Mouse (Mus musculus): Measurements from ENCODE around the gene Ccer2. TPM values are rescaled to one million over a fixed set of nuclear protein-coding genes. Genes with fewer than 3 reads are reported as not detected.
A peak's percentile ranks its signal among the peaks of the same experiment; 100 is the strongest.

The Ccer2 gene
- total RNA-seq, 2 experiments from 2014 or later: not detected

DNA sequence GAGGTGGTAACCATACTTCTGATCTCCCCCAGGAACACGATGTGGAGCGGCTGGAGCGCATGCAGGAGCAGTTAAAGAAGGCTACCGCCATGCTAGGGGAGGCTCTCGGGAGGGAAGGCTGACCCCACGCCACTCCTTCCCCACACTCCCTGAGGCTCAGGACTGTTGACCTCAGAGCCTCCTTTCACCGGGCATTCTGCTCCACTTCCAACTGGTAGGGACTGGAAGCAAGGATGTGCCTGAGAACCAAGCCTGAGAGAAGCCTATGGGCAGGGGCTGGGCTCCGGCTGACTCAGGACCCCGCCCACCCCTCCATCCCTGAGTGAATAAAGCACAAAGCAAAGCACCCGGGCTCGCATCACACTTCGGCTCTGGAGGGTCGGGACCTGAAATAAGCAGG, 2.6 kb downstream of the Ccer2 start:
- DNase-seq: no peak

- DNase-seq: no peak
These were observed 5.9 kb downstream of the Ccer2 start for GRCm38 (mm10) chr7:28761907-28762306.

GRCm38 (mm10) chr7:28765211-28765610, 9.2 kb downstream of the Ccer2 start:
- no peak for DNase-seq

DNA sequence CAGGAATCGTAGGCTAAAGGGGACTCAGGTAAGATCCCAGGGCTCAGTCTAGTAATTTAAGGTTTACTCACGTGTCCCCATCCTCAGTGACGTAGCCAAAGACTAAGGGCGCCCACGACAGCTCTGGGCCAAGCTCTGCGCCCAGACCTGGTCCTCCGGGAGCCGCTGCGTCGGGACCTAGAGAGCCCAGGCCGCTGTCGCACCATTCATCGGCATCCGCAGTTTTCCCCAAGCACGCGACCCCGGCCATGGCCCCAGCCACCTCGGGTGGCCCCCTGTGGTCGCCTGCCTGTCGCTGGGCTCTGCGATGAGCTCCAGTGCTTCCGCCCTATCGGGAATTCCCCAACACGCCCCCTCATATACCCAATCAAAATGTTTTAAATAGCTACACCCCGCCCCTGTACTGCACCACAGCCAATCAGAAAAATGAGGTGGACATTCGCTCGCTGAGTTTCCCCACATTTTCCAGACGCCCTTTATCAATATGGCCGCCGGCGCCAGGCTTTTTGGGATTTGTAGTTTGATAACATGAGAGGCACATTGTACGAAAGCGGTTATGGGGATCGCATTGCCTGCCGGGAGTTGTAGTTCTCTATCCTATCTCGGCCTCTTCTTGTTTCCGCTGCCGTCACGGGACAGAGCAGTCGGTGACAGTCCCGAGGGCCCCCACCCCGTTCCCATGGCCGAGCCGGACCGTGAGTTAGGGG, 10.4 kb downstream of the Ccer2 start, which contains the start of gene Sirt2:
TSS of gene Sirt2 (plus strand) at position 563 of the 707 bp plus-strand sequence.
- peak; percentile 97 for DNase-seq

DNA sequence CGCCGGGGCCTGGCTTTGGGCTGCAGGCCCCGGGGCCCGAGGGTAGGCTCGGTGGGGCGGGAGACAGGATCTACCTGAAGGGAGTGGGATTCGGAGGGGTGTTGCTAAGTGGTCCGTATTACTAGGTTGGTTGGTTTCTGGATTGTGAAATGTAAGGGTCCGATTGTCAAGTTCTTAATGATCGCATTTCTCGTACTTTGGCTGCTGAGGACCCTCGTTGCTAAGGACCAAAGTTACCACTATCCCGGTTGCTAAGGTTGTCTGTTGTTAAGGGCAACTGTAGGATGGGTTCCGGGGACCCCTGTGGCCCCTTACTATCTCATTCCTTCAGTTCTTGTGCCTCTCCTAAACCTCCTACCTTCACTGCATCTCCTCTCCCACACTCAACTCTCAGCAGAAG, 10.9 kb downstream of the Ccer2 start:
- DNase-seq: no peak

- no peak for DNase-seq
These were observed 11.5 kb downstream of the Ccer2 start, which contains the start of gene Nfkbib for GRCm38 (mm10) chr7:28767462-28767965. Nfkbib (minus strand) TSS chr7:28767512.

DNA sequence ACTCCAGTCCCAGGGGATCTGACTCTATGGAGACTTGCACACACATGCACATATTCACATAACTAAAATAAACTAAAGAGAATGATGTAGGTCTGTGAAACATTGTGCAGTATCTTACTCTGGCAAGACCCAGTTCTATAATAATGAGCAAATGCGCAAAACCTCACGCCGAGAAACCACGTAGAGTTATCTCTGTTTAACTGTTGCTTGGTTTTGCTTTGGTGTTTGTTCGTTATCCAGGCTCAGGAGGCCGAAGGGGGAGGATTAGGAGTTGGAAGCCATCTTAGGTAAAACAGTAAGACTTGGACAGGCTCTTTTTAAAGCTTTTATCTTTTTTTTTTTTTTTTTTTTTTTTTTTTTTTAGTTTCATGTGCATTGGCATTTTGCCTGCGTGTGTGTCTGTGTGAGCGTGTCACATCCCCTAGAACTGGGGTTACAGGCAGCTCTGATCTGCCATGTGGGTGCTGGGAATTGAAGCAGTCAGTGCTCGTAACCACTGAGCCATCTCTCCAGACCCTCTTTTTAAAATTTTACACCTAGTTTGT, 13.5 kb downstream of the Ccer2 start:
- DNase-seq: no peak

GRCm38 (mm10) chr7:28770309-28770708, 14.3 kb downstream of the Ccer2 start:
- DNase-seq: no peak

DNA sequence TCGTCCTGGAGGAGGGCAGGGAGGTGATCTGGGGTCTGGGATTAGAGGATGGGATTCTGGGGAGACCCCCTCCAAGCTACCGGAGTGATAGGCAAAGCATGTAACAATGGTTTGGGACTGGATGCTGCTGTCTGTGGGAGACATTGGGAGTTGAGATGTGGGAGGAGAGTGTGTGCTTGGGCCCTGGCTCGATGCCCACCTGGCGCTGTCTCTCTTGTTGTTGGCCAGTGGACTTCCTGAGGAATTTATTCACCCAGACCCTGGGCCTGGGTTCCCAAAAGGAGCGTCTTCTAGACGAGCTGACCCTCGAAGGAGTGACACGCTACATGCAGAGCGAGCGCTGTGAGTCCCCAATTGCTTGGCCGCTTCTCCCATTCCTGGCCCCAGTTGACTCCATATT, 15.9 kb downstream of the Ccer2 start:
- DNase-seq: peak; percentile 50

DNA sequence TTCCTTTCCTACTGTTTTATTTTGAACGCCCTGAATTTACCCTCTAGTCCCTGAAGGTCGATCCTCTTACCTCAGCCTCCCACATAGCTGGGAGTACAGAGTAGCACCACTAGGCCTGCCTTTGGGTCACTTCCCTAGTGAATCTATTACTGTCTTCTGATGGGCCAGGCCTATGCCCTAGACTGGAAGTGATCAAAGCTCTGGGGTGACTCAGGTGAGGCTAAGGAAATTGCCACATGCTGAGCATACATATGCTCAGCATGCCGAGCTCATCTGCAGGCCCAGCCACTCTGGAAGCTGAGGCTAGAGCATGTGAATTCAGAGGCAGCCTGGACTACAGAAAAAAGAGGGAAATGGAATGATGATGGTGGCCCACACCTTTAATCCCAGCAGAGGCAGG, 17.2 kb downstream of the Ccer2 start:
- DNase-seq: no peak

DNA sequence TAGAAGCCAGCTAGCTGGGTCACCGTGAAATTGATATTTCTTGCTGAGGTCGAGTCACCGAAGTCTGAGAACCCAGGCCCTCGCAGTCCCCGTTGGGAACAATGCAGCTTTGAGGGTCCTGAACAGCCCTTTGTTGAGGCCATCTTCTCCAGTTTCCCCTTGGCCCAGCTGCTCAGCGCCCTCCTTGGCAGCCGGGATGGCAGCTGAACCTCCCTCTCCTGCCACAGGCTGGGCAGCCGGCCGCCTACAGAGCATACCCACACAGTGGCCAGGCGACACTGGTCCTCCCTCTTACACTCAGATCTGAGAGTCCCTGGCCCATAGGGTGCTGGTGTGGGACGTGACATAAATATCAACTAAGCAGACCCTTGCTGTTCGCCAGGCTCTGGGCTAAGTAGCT, 18.2 kb downstream of the Ccer2 start:
- no peak for DNase-seq

GRCm38 (mm10) chr7:28775129-28775528, 19.2 kb downstream of the Ccer2 start:
- no peak for DNase-seq

- no peak for DNase-seq
These were observed 22.9 kb downstream of the Ccer2 start for GRCm38 (mm10) chr7:28778825-28779224.

- DNase-seq: peak; percentile 94
These were observed 24.2 kb downstream of the Ccer2 start for GRCm38 (mm10) chr7:28780067-28780658.

DNA sequence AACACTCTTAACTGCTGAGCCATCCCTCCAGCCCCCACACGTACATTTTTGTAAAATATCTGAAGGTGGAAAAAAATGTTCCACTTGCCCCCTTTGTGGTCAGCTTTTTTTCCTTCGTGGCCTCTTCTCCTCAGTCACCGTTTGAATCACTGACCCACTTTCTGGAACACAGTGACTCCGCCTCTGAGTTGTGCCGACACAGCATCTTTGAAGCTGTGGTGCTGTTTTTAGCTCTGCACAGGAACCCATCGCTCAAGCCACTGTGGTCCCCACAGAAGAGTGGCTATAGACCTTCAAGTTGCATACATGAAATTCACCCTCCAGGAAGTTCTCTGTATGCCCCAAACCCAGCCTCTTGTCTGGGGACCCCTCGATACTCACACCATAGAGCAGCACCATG, 24.9 kb downstream of the Ccer2 start:
- no peak for DNase-seq

GRCm38 (mm10) chr7:28781261-28781663, 25.3 kb downstream of the Ccer2 start:
- no peak for DNase-seq

- DNase-seq: no peak
These were observed 29.2 kb downstream of the Ccer2 start for GRCm38 (mm10) chr7:28785161-28785560.

- DNase-seq: no peak
These were observed 31.9 kb downstream of the Ccer2 start for GRCm38 (mm10) chr7:28787884-28788283.

GRCm38 (mm10) chr7:28788307-28789195, 32.6 kb downstream of the Ccer2 start, which contains the start of gene Rinl:
Rinl (plus strand) TSS chr7:28788969.
- no peak for DNase-seq

GRCm38 (mm10) chr7:28789235-28789634, 33.3 kb downstream of the Ccer2 start:
- DNase-seq: no peak

DNA sequence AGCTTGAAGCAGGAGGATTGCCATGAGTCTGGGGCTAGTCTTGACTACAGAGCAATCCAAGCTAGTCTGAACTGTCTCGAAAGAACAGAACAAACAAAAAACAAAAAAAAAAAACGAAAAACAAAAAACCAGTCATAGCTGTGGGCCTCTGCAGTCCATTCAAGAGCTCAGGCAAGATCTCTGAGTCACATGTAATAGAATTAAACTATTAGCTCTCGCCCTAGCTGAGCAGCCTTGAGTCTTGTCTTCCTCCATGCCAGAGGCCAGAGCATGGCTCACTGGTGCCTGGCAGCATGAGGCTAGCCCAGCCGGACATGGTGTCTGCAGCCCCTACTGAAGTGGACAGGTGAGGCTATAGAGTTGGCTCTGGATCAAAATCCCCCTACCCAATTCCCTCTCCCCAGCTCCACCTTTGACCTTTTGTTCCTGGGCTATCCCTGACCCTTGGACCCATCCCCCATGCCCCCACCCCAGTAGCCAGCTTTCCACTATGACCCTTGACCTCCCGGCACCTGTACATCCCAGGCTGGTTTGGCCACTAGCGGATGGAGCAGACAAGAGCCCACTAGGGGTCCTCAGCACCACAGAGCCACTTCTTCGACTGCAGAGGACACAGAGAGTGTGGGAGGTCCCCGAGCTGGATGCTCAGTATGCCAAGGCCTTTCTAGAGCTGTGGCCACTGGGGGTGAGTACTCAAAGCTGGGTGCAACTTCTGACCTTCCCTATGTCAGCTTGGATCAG, 34.3 kb downstream of the Ccer2 start:
- no peak for DNase-seq

DNA sequence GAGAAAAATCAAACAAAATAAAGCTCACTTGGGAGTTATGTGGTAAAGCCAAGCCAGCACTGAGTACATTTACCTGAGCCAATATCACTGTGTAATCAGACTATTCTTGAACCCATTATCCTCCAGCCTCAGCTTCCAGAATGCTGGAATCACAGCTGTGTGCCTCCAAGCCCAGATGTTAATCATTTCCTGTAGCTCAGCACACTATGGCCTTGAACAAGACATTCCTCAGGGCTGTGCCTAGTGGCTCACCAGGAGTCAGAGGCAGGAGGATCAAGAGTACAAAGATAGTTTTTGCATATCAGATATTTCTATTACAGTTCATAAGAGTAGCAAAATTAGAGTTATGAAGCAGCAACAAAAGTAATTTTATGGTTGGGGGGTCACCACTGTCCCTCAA, 35.7 kb downstream of the Ccer2 start:
- no peak for DNase-seq
